Mouse (Mus musculus) midbrain, embryonic 11.5 days (tissue): Measurements from ENCODE around the gene Stx8. TPM values are rescaled to one million over a fixed set of nuclear protein-coding genes. Genes with fewer than 3 reads are reported as not detected.
A peak's percentile ranks its signal among the peaks of the same experiment; 100 is the strongest.

Experiments
- ATAC-seq: fragments of 200-750 bp; cut with Nextera tagmentation; 2 replicates; pipeline ENCODE4 v1.8.0; 2017; ENCODE audit warnings: moderate TSS enrichment, moderate library complexity; ENCODE audit not compliant: low FRiP score
- DNase-seq: peaks from one replicate; pipeline ENCODE4 v3.0.0; 2015; ENCODE audit warnings: low spot score; ENCODE audit errors: missing footprints
- H3K27ac ChIP-seq: fragments of 300-500 bp; sonication (generic); 2 replicates; pipeline ENCODE4 v1.5.1; 2014; ENCODE audit warnings: low read depth, low read length
- H3K27me3 ChIP-seq: fragments of 300-500 bp; sonication (generic); 2 replicates; pipeline ENCODE4 v1.6.1; 2014; ENCODE audit warnings: mild to moderate bottlenecking, low read length, moderate library complexity, mixed read lengths; ENCODE audit not compliant: control insufficient read depth, insufficient read depth
- H3K36me3 ChIP-seq: fragments of 300-500 bp; sonication (generic); 2 replicates; pipeline ENCODE4 v1.6.1; 2014; ENCODE audit warnings: mild to moderate bottlenecking, low read length, moderate library complexity, mixed read lengths; ENCODE audit not compliant: control insufficient read depth, insufficient read depth
- H3K4me1 ChIP-seq: fragments of 300-500 bp; sonication (generic); 2 replicates; pipeline ENCODE4 v1.6.1; 2014; ENCODE audit warnings: low read length; ENCODE audit not compliant: control insufficient read depth, insufficient read depth
- H3K4me2 ChIP-seq: fragments of 300-500 bp; sonication (generic); 2 replicates; pipeline ENCODE4 v1.6.1; 2014; ENCODE audit warnings: mild to moderate bottlenecking, moderate library complexity
- H3K4me3 ChIP-seq: fragments of 300-500 bp; sonication (generic); 2 replicates; pipeline ENCODE4 v1.5.1; 2014; ENCODE audit warnings: low read depth, low read length
- H3K9ac ChIP-seq: fragments of 300-500 bp; sonication (generic); 2 replicates; pipeline ENCODE4 v1.6.1; 2014; ENCODE audit warnings: low read length
- H3K9me3 ChIP-seq: fragments of 300-500 bp; sonication (generic); 2 replicates; pipeline ENCODE4 v1.6.1; 2016; ENCODE audit warnings: low read length; ENCODE audit not compliant: control insufficient read depth
- WGBS: fragments of 180-500 bp; shearing (Covaris S2); extraction: QIAGEN DNeasy Blood & Tissue Kit; methylation state at CpG from one replicate; pipeline ENCODE4 v1.1.7; 2014; 5-methylcytosine and 5-hydroxymethylcytosine counted together
- polyA plus RNA-seq: library from polyadenylated mRNA; unstranded; fragments of >200 nt; fragmentation: Nextera tagmentation; extraction: Ambion mirVana; gene quantifications from 2 replicates; pipeline ENCODE4 v1.2.1, GENCODE M21; 2014

Stx8 gene
- polyA plus RNA-seq, 1 experiment from 2014 or later = 55.3 TPM

- H3K4me2 ChIP-seq = no peak overlapping the region
- H3K4me3 ChIP-seq = no peak overlapping the region
- WGBS = 75% methylated on average over 10 of the region's 10 CpGs
- H3K9ac ChIP-seq = no peak overlapping the region
- peaks cover 9% of the 10 kb centered on the region for H3K4me1 ChIP-seq
- ATAC-seq = no peak
- no peak overlapping the region for H3K27ac ChIP-seq
- DNase-seq = no peak
- H3K27me3 ChIP-seq = no peaks in the 10 kb centered on the region
- H3K36me3 ChIP-seq = no peaks in the 10 kb centered on the region
- no peaks in the 10 kb centered on the region for H3K9me3 ChIP-seq
Measured at GRCm38 (mm10) chr11:68198696-68199095, 232.7 kb downstream of the Stx8 start.

- Histone ChIP-seq H3K4me3 (no peak overlapping the region), H3K36me3 (no peaks in the 10 kb centered on the region), H3K27ac (no peak overlapping the region), H3K9ac (no peak overlapping the region), H3K4me1 (peaks cover 9% of the 10 kb centered on the region), H3K27me3 (no peaks in the 10 kb centered on the region), H3K4me2 (no peak overlapping the region), H3K9me3 (no peaks in the 10 kb centered on the region)
- DNase-seq (no peak), ATAC-seq (no peak)
- 81% methylated on average over 8 of the region's 8 CpGs for WGBS
Measured at GRCm38 (mm10) chr11:68199103-68199502, 233.1 kb downstream of the Stx8 start.

- Histone ChIP-seq H3K4me3 (no peak overlapping the region), H3K4me2 (no peak overlapping the region), H3K27me3 (no peaks in the 10 kb centered on the region), H3K4me1 (peaks cover 9% of the 10 kb centered on the region), H3K9ac (no peak overlapping the region), H3K9me3 (no peaks in the 10 kb centered on the region), H3K36me3 (no peaks in the 10 kb centered on the region), H3K27ac (no peak overlapping the region)
- no peak for DNase-seq
- 52% methylated on average over 10 of the region's 10 CpGs for WGBS
- ATAC-seq = no peak
Measured at GRCm38 (mm10) chr11:68199801-68200423, 233.9 kb downstream of the Stx8 start.

GRCm38 (mm10) chr11:68200500-68200899 is 234.5 kb downstream of the Stx8 start:
- Histone ChIP-seq H3K36me3 (no peaks in the 10 kb centered on the region), H3K9ac (no peak overlapping the region), H3K4me2 (no peak overlapping the region), H3K27me3 (no peaks in the 10 kb centered on the region), H3K4me3 (no peak overlapping the region), H3K4me1 (peaks cover 8% of the 10 kb centered on the region), H3K9me3 (no peaks in the 10 kb centered on the region), H3K27ac (no peak overlapping the region)
- WGBS = 87% methylated on average over 4 of the region's 4 CpGs
- ATAC-seq (no peak), DNase-seq (no peak)

- H3K4me1 ChIP-seq = peaks cover 3% of the 10 kb centered on the region
- H3K36me3 ChIP-seq = no peaks in the 10 kb centered on the region
Measured at GRCm38 (mm10) chr11:68201063-68201462, 235.1 kb downstream of the Stx8 start.

GRCm38 (mm10) chr11:68201811-68202459 is 235.9 kb downstream of the Stx8 start:
- no peak for DNase-seq
- WGBS = 81% methylated on average over 10 of the region's 10 CpGs
- no peak for ATAC-seq
- Histone ChIP-seq H3K9me3 (no peaks in the 10 kb centered on the region), H3K4me3 (no peak overlapping the region), H3K4me1 (0 out of 2 replicates have a peak, but pooled peaks cover 2% of the 10 kb centered on the region), H3K4me2 (no peak overlapping the region), H3K36me3 (no peaks in the 10 kb centered on the region), H3K27me3 (no peaks in the 10 kb centered on the region), H3K9ac (0 out of 2 replicates have a peak overlapping the region, but pooled peaks have one; percentile 11), H3K27ac (no peak overlapping the region)

More at GRCm38 (mm10) chr11:68201063-68201462, 235.1 kb downstream of the Stx8 start:
- Histone ChIP-seq H3K9ac (no peak overlapping the region), H3K4me2 (no peak overlapping the region), H3K9me3 (no peaks in the 10 kb centered on the region), H3K4me3 (no peak overlapping the region), H3K27ac (no peak overlapping the region), H3K27me3 (no peaks in the 10 kb centered on the region)
- no peak for DNase-seq
- ATAC-seq = no peak
- 88% methylated on average over 1 of the region's 1 CpGs for WGBS

- no peaks in the 10 kb centered on the region for H3K27me3 ChIP-seq
- no peaks in the 10 kb centered on the region for H3K9me3 ChIP-seq
- H3K27ac ChIP-seq = no peak overlapping the region
- DNase-seq (no peak), ATAC-seq (no peak)
- no peak overlapping the region for H3K4me2 ChIP-seq
- H3K4me3 ChIP-seq = no peak overlapping the region
- 42% methylated on average over 10 of the region's 10 CpGs for WGBS
- H3K9ac ChIP-seq = no peak overlapping the region
- H3K36me3 ChIP-seq = no peaks in the 10 kb centered on the region
- 0 out of 2 replicates have a peak, but pooled peaks cover 2% of the 10 kb centered on the region for H3K4me1 ChIP-seq
Measured at GRCm38 (mm10) chr11:68202561-68202960, 236.6 kb downstream of the Stx8 start.

GRCm38 (mm10) chr11:68203658-68204315 is 237.8 kb downstream of the Stx8 start:
- Histone ChIP-seq H3K9me3 (no peaks in the 10 kb centered on the region), H3K27me3 (no peaks in the 10 kb centered on the region), H3K4me3 (no peak overlapping the region), H3K4me1 (0 out of 2 replicates have a peak, but pooled peaks cover 2% of the 10 kb centered on the region), H3K36me3 (no peaks in the 10 kb centered on the region), H3K9ac (no peak overlapping the region), H3K4me2 (no peak overlapping the region), H3K27ac (no peak overlapping the region)
- DNase-seq = no peak
- WGBS = 83% methylated on average over 10 of the region's 10 CpGs
- ATAC-seq = no peak

- no peaks in the 10 kb centered on the region for H3K27me3 ChIP-seq
Measured at GRCm38 (mm10) chr11:68204407-68204806, 238.4 kb downstream of the Stx8 start.

More at GRCm38 (mm10) chr11:68204407-68204806, 238.4 kb downstream of the Stx8 start:
- WGBS = 84% methylated on average over 5 of the region's 5 CpGs
- ATAC-seq (no peak), DNase-seq (no peak)
- H3K4me3 ChIP-seq = no peak overlapping the region
- no peak overlapping the region for H3K9ac ChIP-seq
- H3K9me3 ChIP-seq = no peaks in the 10 kb centered on the region
- no peaks in the 10 kb centered on the region for H3K4me1 ChIP-seq
- no peak overlapping the region for H3K27ac ChIP-seq
- H3K36me3 ChIP-seq = no peaks in the 10 kb centered on the region
- H3K4me2 ChIP-seq = no peak overlapping the region
